In the genomic region with DNA sequence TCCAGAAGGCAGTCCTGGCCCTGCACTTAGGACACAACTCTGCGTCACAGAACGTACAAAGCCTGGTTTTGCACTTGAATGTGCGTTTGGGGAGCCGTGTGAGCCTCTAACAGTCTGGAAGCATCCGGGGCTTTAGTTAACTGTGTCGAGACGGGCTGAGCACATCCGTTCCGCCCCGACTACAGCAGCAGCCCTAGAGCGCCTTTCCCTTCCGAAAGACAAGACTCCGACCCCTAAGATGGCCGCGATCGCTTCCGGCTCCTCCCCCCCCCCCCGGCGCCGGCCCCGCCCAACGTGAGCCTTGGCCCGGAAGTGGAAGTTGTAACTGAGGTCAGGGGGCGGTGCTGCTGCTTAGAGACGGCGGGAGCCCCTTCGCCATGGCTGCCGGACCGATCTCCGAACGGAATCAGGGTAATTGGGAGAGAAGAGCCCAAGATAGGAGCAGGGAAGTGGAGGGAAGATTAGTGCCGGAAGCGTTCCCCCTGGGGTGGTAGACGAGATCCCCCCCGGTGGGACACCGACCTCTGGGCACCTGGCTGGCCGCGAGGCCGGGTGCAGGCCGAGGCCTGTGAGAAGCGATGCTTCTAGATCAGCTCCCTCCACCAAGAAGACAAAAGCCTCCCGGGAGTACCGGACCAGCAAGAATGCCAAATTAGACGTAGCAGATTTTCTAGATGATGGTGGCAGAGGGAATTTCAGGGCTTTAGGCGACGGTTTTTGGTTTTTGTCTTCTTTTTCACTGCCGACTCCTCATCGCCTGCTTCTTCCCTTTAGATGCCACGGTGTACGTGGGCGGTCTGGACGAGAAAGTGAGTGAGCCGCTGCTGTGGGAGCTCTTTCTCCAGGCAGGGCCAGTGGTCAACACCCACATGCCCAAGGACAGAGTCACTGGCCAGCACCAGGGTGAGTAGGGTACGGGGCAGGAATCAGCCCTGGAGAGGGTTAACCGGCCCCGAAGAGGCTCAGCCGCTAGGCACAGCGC, we compare ENCODE assay signal across 8 mouse cellular contexts. TPM values are rescaled to one million over a fixed set of nuclear protein-coding genes. Genes with fewer than 3 reads are reported as not detected.
DNase-seq lines count a peak whose midpoint lies in the region; ATAC-seq and TF ChIP-seq lines count a peak whose summit lies in the region.

Gene Sf3b4 (plus strand): TSS at position 136 of the 982 bp plus-strand sequence.

- peaks cover 8 to 47% of the 10 kb centered on the region in 2 experiments for H3K4me1 ChIP-seq in CH12.LX (ENCODE audit: control insufficient read depth in 1 of 2, insufficient read depth in 2 of 2)
- peaks cover 46% of the 10 kb centered on the region for H3K4me1 ChIP-seq in forebrain, embryonic 10.5 days
- H3K4me1 ChIP-seq in heart, embryonic 15.5 days (replicated peaks): peaks cover 37% of the 10 kb centered on the region
- H3K4me1 ChIP-seq in liver, postnatal 0 days (ENCODE audit: insufficient read depth): peaks cover 32% of the 10 kb centered on the region
- peaks cover 21% of the 10 kb centered on the region for H3K4me1 ChIP-seq in neural tube, embryonic 14.5 days (ENCODE audit: control insufficient read depth, insufficient read depth, low read length)

- H3K36me3 ChIP-seq in CH12.LX (replicated peaks in 1 of 2; ENCODE audit: control insufficient read depth in 1 of 2, insufficient read depth in 1 of 2, low read length in 1 of 2): peaks cover 38 to 62% of the 10 kb centered on the region in 2 experiments
- H3K36me3 ChIP-seq in forebrain, embryonic 10.5 days (replicated peaks): peaks cover 60% of the 10 kb centered on the region
- H3K36me3 ChIP-seq in heart, embryonic 15.5 days: peaks cover 30% of the 10 kb centered on the region
- peaks cover 30% of the 10 kb centered on the region for H3K36me3 ChIP-seq in liver, postnatal 0 days (replicated peaks; ENCODE audit: insufficient read depth, low read length)
- H3K36me3 ChIP-seq in neural tube, embryonic 14.5 days (ENCODE audit: control insufficient read depth, insufficient read depth, low read length): peaks cover 10% of the 10 kb centered on the region

- under 1% methylated on average over 58 of the region's 58 CpGs for WGBS in forebrain, embryonic 10.5 days
- under 1% methylated on average over 56 of the region's 58 CpGs for WGBS in heart, embryonic 15.5 days
- under 1% methylated on average over 56 of the region's 58 CpGs for WGBS in liver, postnatal 0 days (ENCODE audit: insufficient replicate concordance)
- under 1% methylated on average over 58 of the region's 58 CpGs for WGBS in neural tube, embryonic 14.5 days

- ATAC-seq in heart, embryonic 15.5 days (replicated peaks; ENCODE audit: insufficient number of reproducible peaks, insufficient read depth, low FRiP score, low read depth): peak; percentile 92
- ATAC-seq in liver, postnatal 0 days: peak; percentile 95
- peak; percentile 95 for ATAC-seq in neural tube, embryonic 14.5 days (ENCODE audit: low read depth)

- peaks cover 37% of the 10 kb centered on the region for H3K79me2 ChIP-seq in CH12.LX (replicated peaks; ENCODE audit: control insufficient read depth, extremely low read depth, insufficient read depth, poor library complexity, severe bottlenecking)

- no peaks in the 10 kb centered on the region for H3K27me3 ChIP-seq in CH12.LX (replicated peaks)
- H3K27me3 ChIP-seq in forebrain, embryonic 10.5 days (ENCODE audit: poor library complexity, severe bottlenecking): no peaks in the 10 kb centered on the region
- H3K27me3 ChIP-seq in heart, embryonic 15.5 days: no peaks in the 10 kb centered on the region
- H3K27me3 ChIP-seq in liver, postnatal 0 days (ENCODE audit: insufficient read depth, low read length): no peaks in the 10 kb centered on the region
- H3K27me3 ChIP-seq in neural tube, embryonic 14.5 days (ENCODE audit: control insufficient read depth, insufficient read depth, low read length): no peaks in the 10 kb centered on the region

- TF ChIP-seq EP300 in CH12.LX (IDR thresholded peaks at IDR 0.05; ENCODE audit: low read length): no peak
- TF ChIP-seq EP300 in liver, postnatal 0 days (IDR thresholded peaks at IDR 0.05; ENCODE audit: low read depth): peak; percentile 64; the same call in 1 of the 2 replicates

- peak; percentile 97 for TF ChIP-seq POLR2A in CH12.LX (IDR thresholded peaks at IDR 0.05; ENCODE audit: low read depth, low read length)

- TF ChIP-seq RAD21 in CH12.LX (IDR thresholded peaks at IDR 0.05; ENCODE audit: low read depth, low read length): no peak

- peak within 1 kb of the TSS; percentile 65 to 99 (median 96) for H3K4me3 ChIP-seq in CH12.LX (replicated peaks in 1 of 3; ENCODE audit: low read depth in 2 of 3, low read length in 2 of 3, poor library complexity in 1 of 3)
- peak within 1 kb of the TSS; percentile 82 for H3K4me3 ChIP-seq in forebrain, embryonic 10.5 days
- H3K4me3 ChIP-seq in heart, embryonic 15.5 days: peak within 1 kb of the TSS; percentile 79
- H3K4me3 ChIP-seq in liver, postnatal 0 days (ENCODE audit: low read depth, low read length): peak within 1 kb of the TSS; percentile 84
- peak within 1 kb of the TSS; percentile 89 for H3K4me3 ChIP-seq in neural tube, embryonic 14.5 days (ENCODE audit: low read depth, low read length)

- peak within 1 kb of the TSS; percentile 96 for H3K4me2 ChIP-seq in CH12.LX (ENCODE audit: insufficient read depth, low read depth, poor library complexity, severe bottlenecking)
- H3K4me2 ChIP-seq in heart, embryonic 15.5 days: peak within 1 kb of the TSS; percentile 90
- H3K4me2 ChIP-seq in liver, postnatal 0 days (ENCODE audit: low read depth, low read length): peak within 1 kb of the TSS; percentile 84
- peak within 1 kb of the TSS; percentile 97 for H3K4me2 ChIP-seq in neural tube, embryonic 14.5 days (ENCODE audit: low read depth, low read length)

- dilution Hi-C loops in CH12.LX (cut with MboI; ENCODE audit: extremely low pct_ligation_motif_present, extremely low pct_unique_long_range_greater_than_20kb, low sequenced_read_pairs): no loop called here

- in situ Hi-C loops in CH12.LX (cut with MboI; ENCODE audit: low pct_ligation_motif_present, low pct_unique_long_range_greater_than_20kb, low sequenced_read_pairs): no loop called here

- H3K9ac ChIP-seq in CH12.LX (ENCODE audit: insufficient read depth, low read depth): peak within 1 kb of the TSS; percentile 98
- peak within 1 kb of the TSS; percentile 80 for H3K9ac ChIP-seq in heart, embryonic 15.5 days
- H3K9ac ChIP-seq in liver, postnatal 0 days (replicated peaks): peak within 1 kb of the TSS; percentile 82
- peak within 1 kb of the TSS; percentile 86 for H3K9ac ChIP-seq in neural tube, embryonic 14.5 days (replicated peaks; ENCODE audit: low read depth, low read length)

- peak; percentile 91 for DNase-seq in CH12.LX (ENCODE audit: extremely low read depth)
- DNase-seq in c-Kit-negative CD71-positive TER-119-positive erythroid progenitor cells, embryonic 14.5 days (ENCODE audit: low read depth, low spot score): peak; percentile 78
- DNase-seq in forebrain, embryonic 10.5 days (ENCODE audit: extremely low spot score, low spot score): peak; percentile 96
- peak; percentile 89 to 90 for DNase-seq in kidney, postnatal 36 days
- DNase-seq in liver, postnatal 0 days: peak; percentile 97
- peak; percentile 87 for DNase-seq in testis, postnatal 10 days (ENCODE audit: low spot score)

- no peaks in the 10 kb centered on the region for H3K9me3 ChIP-seq in CH12.LX (replicated peaks; ENCODE audit: low read length)
- H3K9me3 ChIP-seq in forebrain, embryonic 10.5 days: no peaks in the 10 kb centered on the region
- no peaks in the 10 kb centered on the region for H3K9me3 ChIP-seq in heart, embryonic 15.5 days (replicated peaks)
- H3K9me3 ChIP-seq in liver, postnatal 0 days (ENCODE audit: low read length): no peaks in the 10 kb centered on the region
- H3K9me3 ChIP-seq in neural tube, embryonic 14.5 days (ENCODE audit: control insufficient read depth, low read length): no peaks in the 10 kb centered on the region

- peak within 1 kb of the TSS; percentile 94 for H3K27ac ChIP-seq in CH12.LX (ENCODE audit: insufficient read depth, low read depth)
- H3K27ac ChIP-seq in forebrain, embryonic 10.5 days: peak within 1 kb of the TSS; percentile 95
- H3K27ac ChIP-seq in heart, embryonic 15.5 days: peak within 1 kb of the TSS; percentile 98
- H3K27ac ChIP-seq in liver, postnatal 0 days (ENCODE audit: low read depth): peak within 1 kb of the TSS; percentile 93
- peak within 1 kb of the TSS; percentile 99 for H3K27ac ChIP-seq in neural tube, embryonic 14.5 days (ENCODE audit: low read depth, low read length)

- no peak for TF ChIP-seq CTCF in CH12.LX (conservative IDR thresholded peaks at IDR 0.05 in 1 of 2, IDR thresholded peaks at IDR 0.05 in 1 of 2; ENCODE audit: low read depth in 2 of 2, low read length in 2 of 2)
- no peak for TF ChIP-seq CTCF in liver, postnatal 0 days (IDR thresholded peaks at IDR 0.05; ENCODE audit: low read depth)

TF ChIP-seq in CH12.LX, 34 proteins besides CTCF, POLR2A, EP300 and RAD21 (continues in another document):
- TF ChIP-seq HCFC1 (IDR thresholded peaks at IDR 0.05; ENCODE audit: low read depth, low read length): peak; percentile 91
- TF ChIP-seq POLR2AphosphoS2 (IDR thresholded peaks at IDR 0.05; ENCODE audit: low read depth, low read length): peak; percentile 91; the same call in 1 of the 2 replicates
- peak; percentile 90 for TF ChIP-seq KAT2A (IDR thresholded peaks at IDR 0.05; ENCODE audit: insufficient replicate concordance, low read length)
- peak; percentile 60 for TF ChIP-seq TBP (conservative IDR thresholded peaks at IDR 0.05; ENCODE audit: low read depth, low read length)
- TF ChIP-seq GABPA (IDR thresholded peaks at IDR 0.05; ENCODE audit: insufficient replicate concordance, low read depth, low read length): no peak; the same call in 1 of the 2 replicates
- peak; percentile 78 for TF ChIP-seq TCF12 (IDR thresholded peaks at IDR 0.05; ENCODE audit: low read depth, low read length)
- no peak; the same call in 1 of the 2 replicates for TF ChIP-seq RCOR1 (conservative IDR thresholded peaks at IDR 0.05; ENCODE audit: low read depth, low read length)
- peak; percentile 83 for TF ChIP-seq SIN3A (IDR thresholded peaks at IDR 0.05; ENCODE audit: low read length)
- TF ChIP-seq NELFE (IDR thresholded peaks at IDR 0.05; ENCODE audit: low read depth, low read length): peak; percentile 96
- TF ChIP-seq ZMIZ1 (IDR thresholded peaks at IDR 0.05; ENCODE audit: low read depth, low read length): peak; percentile 93
- peak; percentile 87 for TF ChIP-seq CHD2 (IDR thresholded peaks at IDR 0.05; ENCODE audit: low read length)
- peak; percentile 66 for TF ChIP-seq MYC (IDR thresholded peaks at IDR 0.05; ENCODE audit: low read depth, low read length)

RNA-seq across cellular contexts. Expression of gene Sf3b4, which starts in this region (rescaled TPM):
- total RNA-seq in CH12.LX (2012; rRNA removed) (47.9 and 60.6 TPM in 2 replicates), CH12.LX (2014; rRNA removed) (33.7 and 38.1 TPM in 2 replicates)
- polyA plus RNA-seq in CH12.LX (2012; ENCODE audit: insufficient read length, low read depth): 114 and 147 TPM in 2 replicates
- 276 and 284 TPM in 2 replicates for polyA plus RNA-seq in forebrain, embryonic 10.5 days (2016; fragmentation: Nextera tagmentation; extraction: Ambion mirVana)
- polyA plus RNA-seq in heart, embryonic 15.5 days (2015; fragmentation: Nextera tagmentation; extraction: Ambion mirVana): 71.2 and 96.8 TPM in 2 replicates
- 38.6 and 41.1 TPM in 2 replicates for polyA plus RNA-seq in liver, postnatal 0 days (2015; fragmentation: Nextera tagmentation; extraction: Ambion mirVana)
- 145 and 150 TPM in 2 replicates for polyA plus RNA-seq in neural tube, embryonic 14.5 days (2014; fragmentation: Nextera tagmentation; extraction: Ambion mirVana)

Comparison
In these comparisons a context has a peak if more than half of its experiments do, and no peak if none do; other contexts are left out.
1. Peak in every context shown above with its lines: DNase-seq, ATAC-seq, H3K4me3 ChIP-seq and H3K27ac ChIP-seq.